Mouse (Mus musculus) kidney, embryonic 14.5 days (tissue): Measurements from ENCODE around the gene Osbpl2. TPM values are rescaled to one million over a fixed set of nuclear protein-coding genes. Genes with fewer than 3 reads are reported as not detected.
"Not testable (repeated sequence)": the region's sequence is repeated elsewhere in the genome, so short reads cannot be mapped to it uniquely, and the experiment has no call there.

Source experiments
- ATAC-seq: fragments of 200-750 bp; cut with Nextera tagmentation; 2 replicates; pipeline ENCODE4 v1.8.0; 2017; ENCODE audit warnings: moderate number of reproducible peaks, mild to moderate bottlenecking, moderate TSS enrichment, moderate library complexity; ENCODE audit not compliant: low FRiP score, low TSS enrichment
- H3K27ac ChIP-seq: fragments of 300-500 bp; sonication (generic); 2 replicates; pipeline ENCODE4 v1.5.1; 2014; ENCODE audit warnings: low read depth, mild to moderate bottlenecking, low read length, moderate library complexity, mixed read lengths
- H3K27me3 ChIP-seq: fragments of 300-500 bp; sonication (generic); 2 replicates; pipeline ENCODE4 v1.6.1; 2014; ENCODE audit warnings: mild to moderate bottlenecking, low read length; ENCODE audit not compliant: control insufficient read depth, insufficient read depth
- H3K36me3 ChIP-seq: fragments of 300-500 bp; sonication (generic); 2 replicates; pipeline ENCODE4 v1.6.1; 2014; ENCODE audit warnings: low read length, mixed read lengths; ENCODE audit not compliant: control insufficient read depth, insufficient read depth
- H3K4me1 ChIP-seq: fragments of 300-500 bp; sonication (generic); 2 replicates; pipeline ENCODE4 v1.6.1; 2014; ENCODE audit warnings: low read length, mixed read lengths; ENCODE audit not compliant: control insufficient read depth, insufficient read depth
- H3K4me2 ChIP-seq: fragments of 300-500 bp; sonication (generic); replicated peaks from 2 replicates; pipeline ENCODE4 v1.6.1; 2014; ENCODE audit warnings: low read depth, mild to moderate bottlenecking, low read length
- H3K4me3 ChIP-seq: fragments of 300-500 bp; sonication (generic); 2 replicates; pipeline ENCODE4 v1.5.1; 2014; ENCODE audit warnings: mild to moderate bottlenecking, low read length
- H3K9ac ChIP-seq: fragments of 300-500 bp; sonication (generic); 2 replicates; pipeline ENCODE4 v1.6.1; 2014; ENCODE audit warnings: low read depth, mild to moderate bottlenecking, low read length, moderate library complexity
- H3K9me3 ChIP-seq: fragments of 300-500 bp; sonication (generic); 2 replicates; pipeline ENCODE4 v1.6.1; 2016; ENCODE audit warnings: low read length; ENCODE audit not compliant: control insufficient read depth
- WGBS: fragments of 180-500 bp; shearing (Covaris S2); extraction: QIAGEN DNeasy Blood & Tissue Kit; methylation state at CpG from one replicate; pipeline ENCODE4 v1.1.7; 2014; 5-methylcytosine and 5-hydroxymethylcytosine counted together
- polyA plus RNA-seq: library from polyadenylated mRNA; unstranded; fragments of >200 nt; fragmentation: Nextera tagmentation; extraction: Ambion mirVana; gene quantifications from 2 replicates; pipeline ENCODE4 v1.2.1, GENCODE M21; 2014

The Osbpl2 gene
- polyA plus RNA-seq, 1 experiment from 2014 or later: 34.4 TPM

DNA sequence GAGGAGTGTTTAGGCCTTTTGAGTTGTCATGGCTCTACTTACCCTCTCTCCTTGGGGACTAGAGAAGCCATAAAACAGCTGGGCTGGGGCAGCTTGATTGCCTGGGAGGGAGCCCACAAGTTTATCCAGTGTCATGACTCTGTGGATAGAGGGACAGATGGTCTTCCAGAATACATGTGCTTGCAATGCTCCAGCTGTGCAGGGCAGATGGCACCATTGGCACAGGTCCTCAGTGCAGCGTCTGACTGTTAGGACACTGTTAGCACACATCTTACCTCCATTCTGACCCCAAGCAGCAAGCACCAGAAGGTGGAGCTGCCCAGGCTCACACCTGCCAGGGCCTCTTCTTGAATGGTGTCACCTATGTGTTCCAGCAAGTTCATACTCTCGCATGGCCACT is 46.7 kb downstream of the Osbpl2 start:
- Histone ChIP-seq H3K36me3 (peaks cover 19% of the 10 kb centered on the region), H3K4me1 (0 out of 2 replicates have a peak, but pooled peaks cover 2% of the 10 kb centered on the region), H3K4me2 (no peak overlapping the region), H3K9ac (no peak overlapping the region), H3K27me3 (no peaks in the 10 kb centered on the region), H3K27ac (no peak overlapping the region), H3K4me3 (no peak overlapping the region), H3K9me3 (no peaks in the 10 kb centered on the region)
- WGBS: 66% methylated on average over 2 of the region's 2 CpGs
- ATAC-seq: no peak

DNA sequence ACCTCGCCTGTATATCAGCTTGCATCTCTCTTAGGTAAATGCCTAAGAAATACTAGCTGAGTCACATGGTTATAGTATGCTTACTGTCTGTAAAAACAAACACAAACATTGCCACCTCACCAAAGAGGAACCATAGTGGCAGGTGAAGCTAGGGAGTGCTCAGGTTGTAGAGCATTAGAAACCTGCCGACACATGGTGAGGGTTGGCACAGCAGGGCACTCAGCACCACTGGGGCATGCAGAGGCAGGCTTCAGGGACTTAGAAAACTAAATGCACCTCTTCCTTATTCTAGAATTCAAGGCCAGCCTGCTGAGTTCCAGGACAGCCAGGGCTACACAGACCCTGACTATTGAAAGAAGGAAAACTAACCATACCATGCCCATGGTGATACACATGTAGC is 47.8 kb downstream of the Osbpl2 start:
- H3K27ac ChIP-seq: no peak overlapping the region
- no peak overlapping the region for H3K9ac ChIP-seq
- H3K4me3 ChIP-seq: no peak overlapping the region
- H3K36me3 ChIP-seq: peaks cover 10% of the 10 kb centered on the region
- no peaks in the 10 kb centered on the region for H3K27me3 ChIP-seq
- 0 out of 2 replicates have a peak, but pooled peaks cover 4% of the 10 kb centered on the region for H3K4me1 ChIP-seq
- ATAC-seq: no peak
- no peaks in the 10 kb centered on the region for H3K9me3 ChIP-seq
- 86% methylated on average over 2 of the region's 2 CpGs for WGBS
- H3K4me2 ChIP-seq: no peak overlapping the region

DNA sequence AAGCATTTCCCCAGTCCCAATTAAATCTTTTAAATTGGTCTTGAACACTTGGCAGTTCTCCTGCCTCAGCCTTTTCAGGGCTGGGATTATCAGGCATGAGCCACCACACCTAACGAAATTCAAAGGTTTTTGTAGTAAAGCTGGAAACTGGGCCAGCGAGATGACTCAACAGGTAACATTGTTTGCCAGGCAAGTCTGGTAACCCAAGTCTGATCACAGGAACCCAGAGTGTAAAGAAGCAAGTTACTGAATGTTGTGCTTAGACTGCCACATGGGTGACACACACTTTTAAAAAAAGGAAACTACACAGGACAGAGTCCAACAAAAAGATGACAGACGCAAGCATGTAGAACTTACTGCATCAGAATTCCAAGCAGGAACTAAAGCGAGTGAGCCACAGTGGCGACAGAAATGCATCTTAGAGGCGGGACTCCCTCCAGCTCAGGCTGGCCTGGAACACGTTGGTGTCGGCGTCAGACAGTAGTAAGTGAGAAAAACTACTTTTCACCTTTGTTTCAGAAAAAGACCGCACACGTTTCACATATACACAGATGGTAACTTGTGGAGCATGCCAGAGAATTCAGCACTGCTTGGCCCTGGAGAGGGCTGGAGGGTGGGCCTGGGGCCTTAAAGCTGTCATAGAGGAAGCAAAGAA is 51.2 kb downstream of the Osbpl2 start:
- Histone ChIP-seq H3K27me3 (no peaks in the 10 kb centered on the region), H3K9ac (no peak overlapping the region)

DNA sequence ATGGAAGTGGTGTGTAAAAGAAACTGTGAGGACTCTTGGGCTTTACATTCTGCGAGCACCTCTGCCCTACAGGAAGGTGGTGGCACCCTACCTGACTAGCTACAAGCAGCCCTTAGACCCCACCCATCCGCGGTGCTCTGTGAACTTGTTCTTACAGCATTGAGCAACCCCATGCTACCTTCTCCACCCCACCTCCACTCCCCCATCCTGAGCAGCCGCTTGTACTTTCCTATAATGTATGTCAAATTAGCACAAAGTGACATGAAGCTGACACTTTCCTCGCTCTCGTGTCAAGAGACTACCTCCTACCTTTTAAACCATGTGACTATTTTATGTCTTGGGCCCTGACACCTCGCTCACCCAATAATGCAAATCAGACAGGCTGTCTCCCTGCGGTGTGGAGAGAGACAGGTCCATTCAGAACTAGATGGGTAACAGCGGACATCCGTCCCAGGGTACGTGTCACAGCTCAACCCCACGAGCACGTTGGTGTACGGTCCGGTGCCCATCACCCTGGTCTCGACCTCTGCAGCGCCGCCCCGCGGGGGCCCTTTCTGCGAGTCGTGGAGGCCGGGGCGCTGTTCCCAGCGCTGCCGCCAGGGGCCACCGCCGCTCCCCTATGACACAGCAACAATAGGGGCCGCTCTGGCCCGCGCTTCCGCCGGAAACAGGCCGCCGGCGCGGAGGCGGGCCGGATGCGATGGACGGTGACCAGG is 51.9 kb downstream of the Osbpl2 start, which contains the start of gene Adrm1:
Gene Adrm1, plus strand, starts transcription at position 680 of the 716 bp plus-strand sequence.
- Histone ChIP-seq H3K36me3 (peaks cover 29% of the 10 kb centered on the region), H3K27ac (peak within 1 kb of the TSS; percentile 74)
- WGBS: 4% methylated on average over 35 of the region's 41 CpGs

More for the DNA sequence above, 51.2 kb downstream of the Osbpl2 start:
- ATAC-seq: no peak
- Histone ChIP-seq H3K4me2 (peak overlapping the region; percentile 55), H3K36me3 (peaks cover 23% of the 10 kb centered on the region), H3K9me3 (no peaks in the 10 kb centered on the region), H3K4me3 (0 out of 2 replicates have a peak overlapping the region, but pooled peaks have one; percentile 62), H3K4me1 (peaks cover 18% of the 10 kb centered on the region), H3K27ac (no peak overlapping the region)
- whole genome bisulfite sequencing: 89% methylated on average over 11 of the region's 11 CpGs

DNA sequence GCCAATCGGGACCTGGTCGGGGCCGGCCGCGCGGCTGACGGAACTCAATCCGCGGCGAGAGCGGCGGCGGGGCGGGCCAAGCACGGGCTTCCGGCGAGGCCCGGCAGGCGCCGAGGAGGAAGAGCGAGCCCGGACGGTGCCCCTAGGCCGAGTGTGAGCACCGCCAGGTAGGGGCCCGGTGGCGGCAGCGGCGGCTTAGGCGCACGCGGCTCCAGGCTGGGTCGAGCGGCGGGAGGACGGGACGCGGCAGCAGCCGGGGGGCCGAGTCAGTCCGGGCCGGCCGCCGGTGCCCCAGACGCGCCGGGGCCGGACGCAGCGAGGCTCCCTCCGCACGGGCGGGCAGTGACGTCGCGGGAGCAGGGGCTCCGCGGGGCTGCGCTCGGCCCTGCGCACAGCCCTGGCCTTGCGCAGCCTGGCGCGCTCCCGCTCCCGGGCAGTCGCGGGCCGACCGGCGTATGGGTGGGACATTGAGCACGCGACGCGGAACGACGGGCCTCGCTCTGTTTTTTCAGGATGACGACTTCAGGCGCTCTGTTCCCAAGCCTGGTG is 52.5 kb downstream of the Osbpl2 start:
- no peaks in the 10 kb centered on the region for H3K27me3 ChIP-seq
- ATAC-seq: peak; percentile 70
- peaks cover 18% of the 10 kb centered on the region for H3K4me1 ChIP-seq
- peak overlapping the region; percentile 90 for H3K4me2 ChIP-seq
- H3K9me3 ChIP-seq: no peaks in the 10 kb centered on the region
- H3K4me3 ChIP-seq: peak overlapping the region; percentile 62
- H3K27ac ChIP-seq: peak overlapping the region; percentile 74
- peaks cover 34% of the 10 kb centered on the region for H3K36me3 ChIP-seq
- peak overlapping the region; percentile 80 for H3K9ac ChIP-seq
- 0% methylated on average over 51 of the region's 80 CpGs for WGBS

More for the DNA sequence above, 51.9 kb downstream of the Osbpl2 start, which contains the start of gene Adrm1:
- ATAC-seq: peak; percentile 99
- H3K9me3 ChIP-seq: no peaks in the 10 kb centered on the region
- H3K4me2 ChIP-seq: peak within 1 kb of the TSS; percentile 90
- H3K9ac ChIP-seq: peak within 1 kb of the TSS; percentile 80
- H3K4me3 ChIP-seq: peak within 1 kb of the TSS; percentile 62
- no peaks in the 10 kb centered on the region for H3K27me3 ChIP-seq
- H3K4me1 ChIP-seq: peaks cover 18% of the 10 kb centered on the region

DNA sequence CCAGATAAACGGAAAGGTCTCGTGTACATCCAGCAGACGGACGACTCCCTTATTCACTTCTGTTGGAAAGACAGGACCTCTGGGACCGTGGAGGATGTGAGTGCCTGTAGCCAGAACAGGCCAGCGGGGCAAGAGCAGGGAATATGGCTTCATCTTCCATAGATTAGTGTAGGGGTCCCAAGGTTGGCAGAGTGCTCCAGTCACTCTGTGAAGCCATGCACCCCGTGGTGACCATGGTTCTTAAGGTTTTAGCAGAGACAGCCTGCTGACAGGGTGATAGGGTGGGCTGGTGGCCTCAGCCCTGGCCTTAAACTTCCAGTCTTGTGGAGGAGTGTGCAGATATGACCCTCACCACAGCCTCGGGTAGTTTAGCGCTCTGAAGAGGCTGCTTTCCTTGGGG is 53.0 kb downstream of the Osbpl2 start:
- no peak for ATAC-seq
- Histone ChIP-seq H3K9ac (peak overlapping the region; percentile 80), H3K9me3 (no peaks in the 10 kb centered on the region), H3K27ac (no peak overlapping the region), H3K4me1 (peaks cover 18% of the 10 kb centered on the region), H3K4me3 (peak overlapping the region; percentile 62), H3K36me3 (peaks cover 40% of the 10 kb centered on the region), H3K4me2 (peak overlapping the region; percentile 90), H3K27me3 (no peaks in the 10 kb centered on the region)
- 8% methylated on average over 7 of the region's 9 CpGs for WGBS

DNA sequence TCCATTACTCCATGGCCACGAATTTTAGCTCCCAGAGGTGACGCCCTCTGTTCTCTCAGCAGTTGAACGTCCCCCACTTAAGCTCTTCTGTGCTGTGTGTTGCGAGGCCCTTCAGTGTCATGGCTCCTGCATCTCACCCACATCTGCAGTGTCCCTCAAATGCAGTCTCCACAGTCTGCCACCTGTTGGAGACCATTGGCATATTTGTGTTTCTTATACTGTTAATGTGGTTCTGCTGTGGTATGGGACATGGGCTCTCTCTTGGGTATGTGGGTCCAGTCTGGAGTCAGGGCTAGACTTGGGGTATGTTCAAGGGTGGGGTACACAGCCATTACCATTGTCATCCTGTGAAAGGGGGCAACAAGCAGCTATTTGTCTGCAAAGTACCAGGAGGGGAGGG is 54.1 kb downstream of the Osbpl2 start:
- Histone ChIP-seq H3K4me2 (peak overlapping the region; percentile 90), H3K4me3 (peak overlapping the region; percentile 62; the same call in 1 of the 2 replicates), H3K9me3 (no peaks in the 10 kb centered on the region), H3K4me1 (peaks cover 18% of the 10 kb centered on the region), H3K27me3 (no peaks in the 10 kb centered on the region), H3K9ac (0 out of 2 replicates have a peak overlapping the region, but pooled peaks have one; percentile 80), H3K36me3 (peaks cover 50% of the 10 kb centered on the region), H3K27ac (no peak overlapping the region)
- ATAC-seq: no peak
- WGBS: 81% methylated on average over 4 of the region's 4 CpGs

DNA sequence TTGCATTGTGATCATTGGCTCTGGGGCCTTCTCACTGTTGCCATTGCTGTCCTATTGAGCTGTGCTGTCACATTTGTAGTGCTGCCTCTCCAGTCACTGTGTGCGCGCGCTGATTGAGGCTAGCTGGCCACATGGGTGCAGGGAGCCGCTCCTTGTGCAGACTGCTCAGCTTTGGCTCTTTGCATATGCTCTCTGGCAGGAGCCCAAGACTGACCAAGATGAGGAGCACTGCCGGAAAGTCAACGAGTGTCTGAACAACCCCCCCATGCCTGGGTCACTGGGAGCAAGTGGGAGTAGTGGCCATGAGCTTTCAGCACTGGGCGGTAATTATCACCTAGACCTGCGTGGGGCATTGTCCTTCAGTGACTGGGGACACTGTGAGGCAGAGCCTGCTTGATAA is 54.6 kb downstream of the Osbpl2 start:
- 79% methylated on average over 8 of the region's 8 CpGs for WGBS
- not testable (repeated sequence) for H3K27ac ChIP-seq, H3K9ac ChIP-seq, H3K4me2 ChIP-seq, H3K4me3 ChIP-seq, H3K9me3 ChIP-seq, ATAC-seq, H3K27me3 ChIP-seq
- peaks cover 18% of the 10 kb centered on the region for H3K4me1 ChIP-seq
- peaks cover 55% of the 10 kb centered on the region for H3K36me3 ChIP-seq

DNA sequence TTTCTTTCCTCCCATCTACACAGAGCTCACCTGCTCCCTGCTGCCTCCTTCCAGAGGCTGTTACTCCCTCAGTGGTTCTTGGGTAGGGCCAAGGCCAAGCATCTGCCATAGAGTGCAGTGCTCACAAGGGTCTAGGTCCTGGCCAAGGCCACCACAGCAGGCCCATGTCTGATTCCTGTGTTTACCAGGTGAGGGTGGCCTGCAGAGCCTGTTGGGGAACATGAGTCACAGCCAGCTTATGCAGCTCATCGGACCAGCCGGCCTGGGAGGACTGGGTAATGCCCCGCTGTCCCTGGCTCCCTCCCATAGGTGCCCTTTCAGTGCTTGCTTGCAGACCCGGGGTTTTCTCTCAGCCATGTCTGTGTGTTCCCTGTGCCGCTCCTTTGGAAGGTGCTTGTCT is 55.0 kb downstream of the Osbpl2 start:
- H3K36me3 ChIP-seq: peaks cover 59% of the 10 kb centered on the region

More for the DNA sequence above, 55.0 kb downstream of the Osbpl2 start:
- WGBS: 100% methylated on average over 5 of the region's 5 CpGs
- no peak for ATAC-seq
- H3K27ac ChIP-seq: no peak overlapping the region
- no peak overlapping the region for H3K9ac ChIP-seq
- H3K4me2 ChIP-seq: no peak overlapping the region
- H3K9me3 ChIP-seq: no peaks in the 10 kb centered on the region
- H3K4me3 ChIP-seq: no peak overlapping the region
- H3K4me1 ChIP-seq: peaks cover 18% of the 10 kb centered on the region
- no peaks in the 10 kb centered on the region for H3K27me3 ChIP-seq
